Mouse (Mus musculus): ENCODE measurements around the gene Tsc1. TPM values are rescaled to one million over a fixed set of nuclear protein-coding genes. Genes with fewer than 3 reads are reported as not detected.

The Tsc1 gene
- total RNA-seq, 2 experiments from 2014 or later = 41.8 to 44.5 TPM

DNA sequence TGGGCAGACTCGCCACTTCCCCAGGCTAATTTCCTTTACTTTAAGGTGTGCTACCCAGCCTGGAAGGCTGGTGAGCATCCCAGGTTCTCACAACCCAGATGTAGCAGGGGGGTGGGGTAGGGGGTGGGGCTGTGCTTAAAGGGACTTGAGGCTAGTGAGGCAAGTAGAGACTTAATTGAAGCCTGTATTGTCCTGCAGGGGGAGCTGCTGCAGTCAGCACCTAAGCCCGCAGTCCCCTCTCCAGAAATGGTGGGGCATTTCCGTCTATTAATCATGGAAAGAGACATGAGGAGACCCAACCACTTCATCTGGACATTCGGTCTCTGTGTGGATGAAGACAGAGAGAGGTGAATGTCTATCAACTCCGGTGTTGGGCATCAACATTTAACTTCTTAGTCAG, 24.7 kb upstream of the Tsc1 start:
- DNase-seq = no peak

DNA sequence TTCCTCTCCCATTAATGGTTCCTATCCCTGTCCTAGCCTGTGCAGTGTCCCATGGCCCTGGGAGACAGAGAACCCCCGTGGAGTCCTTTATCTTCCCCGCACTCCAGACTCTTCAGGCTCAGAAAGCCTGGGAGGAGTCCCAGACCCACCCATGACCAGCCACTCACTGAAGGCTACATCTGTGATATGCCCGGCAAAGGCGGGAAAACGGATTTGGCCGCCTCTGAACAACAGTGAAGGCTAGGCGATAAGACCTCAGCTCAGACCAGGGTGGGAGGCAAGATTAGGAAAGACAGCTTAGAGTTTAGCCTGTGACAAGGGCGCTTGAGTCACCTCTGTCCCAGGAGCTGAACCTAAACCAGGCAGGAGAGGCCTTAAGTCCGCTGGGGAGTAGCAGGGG, 24.2 kb upstream of the Tsc1 start:
- DNase-seq = no peak

DNA sequence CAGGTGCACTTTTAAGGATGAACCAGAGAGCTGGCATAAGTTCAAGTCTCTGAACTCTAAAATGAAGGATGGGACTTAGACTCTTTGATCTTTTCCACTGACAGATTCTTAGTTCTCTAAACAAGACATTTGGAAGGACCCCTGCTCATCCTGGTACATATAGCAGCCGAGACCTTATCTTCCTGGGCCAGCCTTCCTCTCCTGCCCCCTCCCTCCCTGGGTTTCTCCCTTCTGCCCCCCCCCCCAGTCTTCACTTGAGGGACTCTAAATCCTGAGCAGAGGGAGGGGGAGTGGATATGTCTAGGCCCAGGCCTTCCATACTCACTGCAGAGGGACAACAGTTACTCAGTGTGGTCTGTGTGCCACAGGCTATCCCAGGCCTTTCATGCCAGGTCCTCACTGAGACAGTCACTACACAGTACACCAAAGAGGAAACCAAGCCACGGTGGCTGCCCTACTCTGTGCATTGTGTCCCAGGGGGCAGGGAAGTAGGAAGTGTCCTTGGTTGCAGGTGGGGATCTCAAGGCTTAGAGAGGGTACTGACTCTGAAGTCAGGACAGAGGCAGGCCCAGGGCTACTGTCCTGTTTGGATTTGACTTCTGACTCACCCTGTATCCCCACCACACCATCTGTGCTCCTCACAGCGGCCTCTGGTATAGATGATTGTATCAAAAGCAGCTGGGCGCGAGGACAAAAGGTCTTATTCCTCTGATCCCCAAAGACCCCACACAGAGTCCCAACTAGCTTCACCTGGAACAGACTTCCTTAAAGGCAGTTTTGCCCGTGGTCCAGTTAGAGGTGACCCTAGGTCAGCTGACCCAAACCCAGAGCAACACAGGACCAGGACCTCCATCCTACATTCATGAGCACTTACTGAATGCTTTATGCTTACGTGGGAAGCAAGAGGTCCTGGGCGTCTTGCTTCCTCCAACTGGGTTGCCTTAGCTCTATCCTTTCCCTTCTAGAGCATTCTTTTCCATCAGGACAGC, 23.2 kb upstream of the Tsc1 start:
- no peak for DNase-seq

DNA sequence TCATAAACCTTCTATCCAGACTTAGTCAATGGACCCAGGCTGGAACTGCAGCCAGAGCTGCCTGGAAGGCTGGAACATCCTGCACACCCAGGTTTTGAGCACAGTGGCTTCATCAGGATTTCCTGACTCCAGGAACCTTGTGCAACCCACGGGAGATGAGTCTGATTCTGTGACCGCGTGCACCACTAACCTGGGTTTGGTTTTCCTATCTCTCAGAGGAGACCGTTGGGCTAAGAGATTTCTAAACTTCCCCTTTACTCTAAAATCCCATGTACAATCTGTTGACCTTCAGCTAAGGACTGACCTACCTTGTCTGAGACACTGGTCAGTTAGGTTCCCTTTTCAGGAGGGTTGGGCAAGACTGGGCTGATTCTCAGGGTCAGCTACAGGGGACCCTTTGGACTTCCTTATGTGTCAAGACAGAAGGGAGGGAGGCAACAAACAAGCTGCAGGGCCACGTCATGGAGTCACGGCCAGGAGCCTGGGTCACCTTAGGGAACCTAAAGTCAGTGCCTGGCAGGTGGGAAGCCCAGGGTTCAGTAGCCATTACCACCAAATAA, 22.2 kb upstream of the Tsc1 start:
- no peak for DNase-seq

DNA sequence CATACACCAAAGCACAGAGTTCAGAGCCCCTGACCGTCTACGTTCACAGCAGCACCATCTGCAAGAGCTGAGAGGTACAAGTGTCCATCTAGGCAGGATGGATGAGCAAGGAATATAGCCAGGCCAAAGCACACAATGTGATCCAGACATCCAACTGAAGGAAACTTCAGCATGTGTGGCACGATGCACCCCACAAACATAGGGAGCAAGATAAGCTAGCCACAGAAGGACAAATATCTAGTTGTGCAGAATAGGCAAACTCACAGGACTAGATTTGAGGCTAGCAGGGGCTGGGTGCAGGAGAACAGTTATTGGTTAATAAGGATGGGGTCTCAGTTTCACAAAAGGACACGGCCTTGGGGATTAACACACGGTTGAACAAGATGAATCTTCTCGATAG, 21.7 kb upstream of the Tsc1 start:
- DNase-seq = no peak

DNA sequence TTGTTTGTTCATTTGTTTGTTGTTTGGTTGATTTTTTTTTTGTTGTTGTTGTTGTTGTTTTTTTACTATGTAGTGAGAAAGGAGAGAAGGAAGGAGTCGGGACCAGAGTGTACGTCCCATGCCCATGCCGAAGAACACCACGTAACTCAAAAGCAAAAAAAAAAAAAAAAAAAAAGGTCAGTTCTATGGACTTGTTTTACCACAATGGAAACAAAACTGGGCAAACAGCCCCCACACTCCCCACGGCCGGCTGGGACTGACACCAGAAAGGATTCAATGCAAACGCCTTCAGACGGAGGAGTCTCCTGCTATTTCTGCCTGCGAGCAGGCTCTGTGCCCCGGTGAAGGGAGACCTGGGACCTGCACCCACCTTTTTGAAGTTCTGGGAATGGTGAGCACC, 20.5 kb upstream of the Tsc1 start:
- DNase-seq = no peak

DNA sequence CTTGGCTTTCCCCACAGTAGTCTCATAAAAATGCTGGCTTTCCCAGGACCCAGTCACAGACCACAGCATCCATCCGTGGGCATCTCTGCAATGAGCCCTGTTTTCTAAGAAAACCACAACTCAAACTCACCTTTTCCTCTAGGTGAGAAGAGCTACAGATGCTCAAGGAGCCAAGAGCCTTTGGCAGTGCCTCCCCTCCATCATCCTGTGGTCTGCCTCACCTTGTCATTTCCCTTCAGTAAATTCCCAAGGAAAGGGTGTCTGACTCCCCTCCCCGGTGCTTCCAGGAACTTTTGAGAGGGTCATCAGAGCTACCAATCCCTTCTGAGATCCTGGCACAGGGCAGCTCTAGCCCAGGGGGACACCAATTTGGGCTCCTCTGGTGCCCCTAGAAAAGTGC, 19.9 kb upstream of the Tsc1 start:
- DNase-seq = no peak

DNA sequence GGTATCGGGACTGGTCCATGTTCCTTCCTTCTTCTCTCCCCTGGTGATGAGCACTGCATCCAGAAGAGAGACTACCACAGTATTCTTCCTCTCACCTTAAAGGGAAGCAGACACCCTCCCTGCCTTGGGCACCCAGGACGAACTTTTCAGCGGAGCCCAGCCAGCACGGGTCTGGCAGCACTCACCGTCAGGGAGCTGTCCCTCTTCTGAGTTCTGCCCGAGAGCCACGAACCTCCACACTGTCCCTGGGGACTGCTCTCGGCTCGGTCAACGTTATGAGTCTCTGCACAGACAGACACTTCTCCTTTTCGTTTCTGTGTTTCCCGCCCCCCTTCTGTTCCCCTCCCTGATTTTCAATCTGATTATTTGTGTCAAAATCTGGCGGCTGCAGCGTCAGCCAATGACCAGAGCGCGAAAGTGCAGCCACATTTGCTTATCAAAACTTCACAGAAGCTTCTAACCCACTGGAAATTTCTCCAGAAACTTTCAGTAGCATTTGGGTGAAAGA, 19.3 kb upstream of the Tsc1 start, which contains the start of gene Gfi1b:
Gene Gfi1b (minus strand): TSS at position 319 of the 508 bp plus-strand sequence.
- DNase-seq = no peak

DNA sequence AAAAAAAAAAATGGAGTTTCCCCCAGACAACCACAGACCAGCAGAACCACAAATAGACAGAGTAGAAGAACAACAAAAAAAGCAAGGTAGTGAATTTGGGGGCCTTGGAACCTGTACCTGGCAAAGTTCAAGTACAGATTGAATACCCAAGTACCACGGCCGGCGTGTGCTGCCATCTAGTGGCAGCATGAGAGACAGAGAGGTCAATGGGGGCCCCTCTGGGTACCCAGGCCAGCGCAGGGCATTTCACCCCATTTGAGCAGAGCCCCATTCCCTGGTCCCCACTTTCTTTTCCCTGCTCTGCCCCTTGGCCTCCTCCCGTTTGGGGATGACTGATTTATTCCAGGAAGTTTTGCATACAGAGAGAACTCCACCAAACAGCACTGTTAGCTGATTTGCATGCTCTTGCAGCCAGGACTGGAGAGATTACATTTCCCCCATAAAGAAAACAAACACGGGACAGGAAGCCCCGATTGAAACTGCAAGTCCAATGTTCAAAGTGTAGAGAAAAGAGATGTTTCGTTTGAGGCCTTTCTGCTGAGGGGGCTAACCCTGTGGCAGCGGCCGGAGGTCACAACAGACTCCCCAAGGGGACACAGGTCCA, 18.4 kb upstream of the Tsc1 start:
- peak in 1 of 2 experiments; percentile 8 for DNase-seq

DNA sequence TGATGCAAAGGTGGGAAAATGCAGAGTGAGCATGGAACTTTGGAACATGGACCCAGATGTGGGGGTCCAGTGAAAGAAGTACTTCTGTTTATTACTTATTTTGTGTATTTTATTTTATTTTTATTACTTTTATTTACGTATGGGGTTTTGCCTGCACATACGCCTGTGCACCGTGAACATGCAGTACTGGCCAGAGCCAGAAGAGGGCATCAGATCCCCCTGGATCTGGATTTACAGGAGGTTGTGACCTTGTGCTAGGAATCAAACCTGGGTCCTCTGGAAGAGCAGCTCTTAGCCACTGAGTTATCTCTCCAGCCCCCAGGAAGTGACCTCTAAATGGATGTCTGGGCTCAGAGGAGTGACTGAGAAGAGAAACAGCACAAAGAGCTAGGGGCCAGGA, 16.2 kb upstream of the Tsc1 start:
- no peak for DNase-seq

DNA sequence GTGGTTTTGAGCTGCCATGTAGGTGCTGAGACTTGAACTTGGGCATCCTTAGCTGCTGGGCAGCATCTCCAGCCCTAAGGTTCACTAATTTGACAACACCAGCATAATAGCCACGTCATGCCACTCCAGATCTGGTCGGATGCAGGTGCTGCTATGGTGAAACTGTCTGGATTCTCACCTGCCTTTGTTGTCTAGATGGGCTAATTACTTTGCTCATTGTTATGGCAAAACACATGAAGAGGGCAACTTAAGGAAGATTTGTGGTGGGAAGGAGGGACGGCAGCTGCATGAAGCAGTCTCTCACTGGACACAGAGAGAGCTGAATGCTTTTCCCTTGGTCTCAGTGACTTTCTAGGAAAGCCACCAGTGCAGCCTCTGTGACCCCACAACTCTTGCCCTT, 15.0 kb upstream of the Tsc1 start:
- DNase-seq = no peak

DNA sequence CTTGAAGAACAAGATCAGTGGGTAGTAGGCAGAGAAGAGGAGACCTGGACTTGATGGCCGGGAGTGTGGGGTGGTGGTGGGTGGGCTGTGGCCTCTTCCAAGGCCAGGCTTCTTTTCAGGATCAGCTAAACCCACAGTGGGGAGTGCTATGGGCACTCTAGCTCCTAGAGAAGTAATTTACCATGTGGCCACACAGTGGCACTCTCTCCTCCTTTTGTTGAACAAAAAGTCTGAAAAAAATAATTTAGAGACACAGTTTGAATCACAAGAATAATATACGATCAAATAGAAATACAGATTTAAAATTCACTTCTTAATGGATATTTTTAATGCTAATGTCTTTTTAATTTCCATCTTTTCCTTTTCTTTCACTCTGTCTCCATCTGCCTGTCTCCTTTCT, 13.0 kb upstream of the Tsc1 start:
- no peak for DNase-seq

DNA sequence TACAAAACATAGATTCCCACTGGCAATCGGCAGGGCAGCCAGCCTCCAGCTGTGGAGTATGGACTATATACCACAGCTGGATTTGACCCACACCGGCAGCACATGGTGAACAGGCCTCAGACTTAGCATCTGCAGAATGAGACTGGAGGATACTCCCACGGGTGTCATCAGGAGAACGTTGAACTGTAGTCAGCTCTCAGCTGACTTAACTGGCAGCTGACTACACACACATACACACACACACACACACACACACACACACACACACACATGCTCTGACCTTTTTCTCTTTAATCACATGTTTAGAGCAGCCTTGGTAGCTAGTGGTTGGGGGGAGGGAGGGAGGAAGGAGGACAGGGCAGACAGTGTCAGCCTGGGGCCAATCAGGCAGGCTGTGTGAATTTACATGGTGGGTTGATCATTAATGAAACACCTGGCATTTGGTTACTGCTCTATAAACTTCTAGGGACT, 11.1 kb upstream of the Tsc1 start:
- DNase-seq = no peak

DNA sequence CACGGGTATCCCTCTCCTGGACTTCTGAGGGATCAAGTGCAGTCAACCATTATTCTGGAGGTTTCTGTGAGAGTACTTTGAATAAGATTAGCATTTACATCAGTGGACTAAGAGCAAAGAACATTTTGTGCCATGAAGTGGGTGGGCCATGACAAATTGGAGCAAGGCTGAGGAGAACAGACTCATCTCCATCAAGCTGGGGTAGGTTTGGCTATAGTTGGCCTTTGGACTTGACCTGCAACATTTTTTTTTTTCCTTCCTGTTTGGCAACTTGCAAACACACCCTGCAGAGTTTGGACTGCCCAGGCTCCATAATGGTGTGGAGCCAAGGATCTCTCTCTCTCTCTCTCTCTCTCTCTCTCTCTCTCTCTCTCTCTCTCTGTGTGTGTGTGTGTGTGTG, 8.4 kb upstream of the Tsc1 start:
- DNase-seq = no peak

DNA sequence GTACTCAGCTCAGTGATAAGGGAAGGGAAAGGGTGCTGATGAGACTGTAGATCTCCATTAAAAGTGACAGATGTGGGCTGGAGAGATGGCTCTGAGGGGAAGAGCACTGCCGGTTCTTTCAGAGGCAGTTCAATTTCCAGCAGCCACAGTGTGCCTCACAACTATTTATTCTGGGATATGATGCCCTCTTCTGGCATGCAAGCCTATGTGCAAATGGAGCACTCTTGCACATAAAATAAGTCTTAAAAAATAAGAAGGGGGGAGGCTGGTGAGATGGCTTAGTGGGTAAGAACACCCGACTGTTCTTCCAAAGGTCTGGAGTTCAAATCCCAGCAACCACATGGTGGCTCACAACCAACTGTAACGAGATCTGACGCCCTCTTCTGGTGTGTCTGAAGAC, 7.9 kb upstream of the Tsc1 start:
- no peak for DNase-seq

DNA sequence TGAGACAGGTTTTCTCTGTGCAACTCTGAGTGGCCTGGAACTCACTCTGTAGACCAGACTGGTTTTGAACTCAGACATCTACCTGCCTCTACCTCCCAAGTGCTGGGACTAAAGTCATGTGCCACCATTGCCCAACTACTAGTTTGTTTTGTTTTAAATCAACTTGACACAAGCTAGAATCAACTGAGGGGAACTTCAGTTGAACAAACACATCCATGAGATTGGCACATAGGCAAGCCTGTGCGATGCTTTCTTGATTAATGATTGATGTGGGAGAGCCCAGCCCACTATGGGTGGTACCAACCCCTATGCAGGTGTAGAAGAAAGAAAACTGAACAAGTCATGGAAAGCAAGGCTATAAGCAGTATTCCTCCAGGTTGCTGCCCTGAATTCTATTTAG, 5.8 kb upstream of the Tsc1 start:
- no peak for DNase-seq

DNA sequence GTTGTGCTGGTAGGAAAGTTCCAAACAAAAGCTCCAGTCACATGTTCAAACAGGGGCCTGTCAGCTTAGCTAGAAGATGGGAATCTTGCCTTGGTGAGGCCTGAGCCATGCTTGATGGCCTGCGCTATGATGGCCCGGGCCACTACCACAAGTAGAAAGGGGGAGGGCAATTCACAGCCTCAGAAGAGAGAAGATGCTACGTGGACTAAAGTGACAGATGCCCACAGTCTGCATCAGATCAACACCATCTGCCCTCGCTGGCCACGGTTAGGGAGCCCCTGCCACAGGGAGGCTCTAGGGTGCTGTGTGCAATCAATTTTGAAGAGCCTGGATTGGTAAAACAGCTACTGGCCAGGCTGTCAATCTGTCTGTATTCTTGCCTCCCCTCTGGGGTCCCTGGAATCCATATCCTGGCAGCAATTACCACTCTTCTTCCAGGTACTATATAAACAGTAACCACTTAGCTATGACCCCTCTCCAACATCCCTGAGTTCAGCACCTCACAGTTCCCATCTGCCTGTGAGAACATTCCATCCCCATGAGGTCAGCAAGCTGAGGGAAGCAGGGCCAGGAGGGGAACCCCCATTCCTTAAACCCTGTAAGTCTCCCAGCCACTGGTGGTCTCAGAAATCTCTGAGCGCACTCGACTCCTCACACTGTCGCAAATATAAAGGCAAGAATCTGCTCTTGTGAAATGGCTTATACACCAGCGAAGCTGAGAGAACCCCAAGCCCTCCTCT, 3.8 kb upstream of the Tsc1 start:
- DNase-seq = no peak

DNA sequence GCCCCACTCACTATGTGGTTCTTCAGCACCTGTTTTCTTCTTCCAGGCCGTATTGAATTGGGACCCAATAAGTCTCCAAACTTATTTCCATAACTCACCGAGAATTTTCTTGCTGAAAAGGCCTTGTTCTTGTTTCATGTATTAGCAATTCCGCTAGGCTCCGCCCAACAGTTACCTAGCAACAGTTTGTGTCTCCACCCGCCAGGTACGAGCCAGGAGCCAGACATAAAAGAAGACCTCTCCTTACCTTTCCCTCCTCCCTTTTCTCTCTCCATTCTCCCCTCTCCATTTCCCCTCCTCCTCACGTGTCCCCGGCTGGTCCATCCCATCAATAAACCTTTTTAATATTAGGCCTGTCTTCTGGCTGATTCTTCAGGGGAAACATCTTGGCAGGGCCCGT, 2.7 kb upstream of the Tsc1 start:
- no peak for DNase-seq

DNA sequence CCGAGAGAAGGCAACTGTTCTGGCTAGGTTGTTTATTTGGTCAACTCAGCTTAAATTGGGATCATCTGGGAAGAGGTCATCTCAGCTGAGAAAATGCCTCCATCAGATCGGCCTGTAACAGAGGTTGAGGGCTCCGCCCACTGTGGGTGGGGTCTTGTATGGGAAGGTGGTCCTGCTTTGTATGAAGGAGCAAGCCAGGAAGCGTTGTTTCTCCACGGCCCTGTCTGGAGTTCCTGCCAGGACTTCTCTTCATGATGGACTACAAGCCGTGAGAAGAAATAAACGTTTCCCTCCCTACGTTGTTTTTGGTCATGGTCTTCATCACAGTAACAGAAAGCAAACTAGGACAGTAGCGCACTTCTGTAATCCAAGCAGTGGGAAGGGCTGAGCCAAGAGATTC, 2.1 kb upstream of the Tsc1 start:
- DNase-seq = no peak

DNA sequence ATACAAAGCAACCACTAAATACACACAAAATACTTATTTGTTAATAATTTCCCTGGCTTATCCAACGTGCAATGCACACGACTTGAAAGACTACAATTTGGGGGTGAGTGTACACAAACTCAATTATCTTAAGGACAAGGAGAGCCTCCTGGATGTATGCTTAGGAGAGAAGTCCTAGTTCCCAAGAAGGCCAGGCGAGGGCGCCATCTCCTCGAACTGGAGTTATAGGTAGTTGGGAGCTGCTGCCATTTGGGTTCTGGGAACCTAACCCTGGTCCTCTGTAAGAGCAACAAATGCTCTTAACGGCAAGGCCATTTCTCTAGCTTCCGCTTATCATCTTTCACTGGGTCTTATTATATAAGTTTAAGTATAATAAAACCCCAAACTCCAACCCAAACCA, 1.2 kb upstream of the Tsc1 start:
- no peak for DNase-seq

DNA sequence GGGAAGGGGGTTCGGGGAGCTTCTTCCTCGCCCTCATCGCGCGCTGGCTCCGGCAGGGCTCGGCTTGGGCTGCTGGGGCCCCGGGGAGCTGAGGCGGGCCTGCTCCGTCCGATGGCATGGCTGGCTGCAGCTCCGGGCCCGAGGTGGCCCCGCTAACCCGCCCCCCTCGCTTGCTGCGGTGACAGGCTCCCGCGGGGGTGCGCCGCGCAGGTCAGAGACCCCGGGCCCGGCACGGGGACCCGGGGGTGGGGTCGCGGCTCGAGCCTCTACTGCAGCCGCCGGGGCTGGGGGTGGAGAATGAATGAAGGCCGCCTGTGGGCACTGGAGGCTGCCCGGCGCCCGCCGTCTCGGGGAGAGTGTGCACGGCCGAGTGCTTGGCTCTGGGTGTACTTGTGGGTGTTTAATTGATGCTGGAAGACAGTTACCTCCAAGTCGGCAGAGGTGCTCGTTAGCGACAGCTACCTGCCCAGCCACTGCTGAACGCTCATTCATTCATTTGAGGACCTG, 460 bp downstream of the Tsc1 start:
- peak; percentile 44 to 45 for DNase-seq

DNA sequence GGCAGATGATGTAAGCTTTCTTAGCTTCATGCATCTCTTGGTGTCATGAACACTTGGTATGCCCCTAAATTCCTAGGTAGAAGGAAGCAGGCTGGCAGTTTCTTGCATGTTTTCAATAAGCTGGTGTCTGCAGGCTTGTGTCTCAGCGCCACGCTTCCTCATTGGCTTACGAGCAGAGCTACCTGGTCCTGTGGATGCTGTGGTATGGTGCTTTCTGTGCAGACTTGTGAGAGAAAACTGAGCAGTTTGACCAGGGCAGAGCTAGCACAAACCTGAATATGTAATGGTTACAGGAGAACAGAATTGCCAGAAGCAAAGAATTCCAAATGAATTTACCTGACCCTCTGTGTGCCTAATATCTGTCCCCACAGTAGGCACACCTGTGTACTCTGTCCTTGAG, 2.1 kb downstream of the Tsc1 start:
- no peak for DNase-seq

All from layer of hippocampus, postnatal 36 days (tissue).